Mouse (Mus musculus) mammary gland, adult 2 months (tissue): ENCODE results near the gene Olfr1066. TPM values are rescaled to one million over a fixed set of nuclear protein-coding genes. Genes with fewer than 3 reads are reported as not detected.

Experiments
- polyA plus RNA-seq: library from polyadenylated mRNA; depleted of rRNA; stranded (reverse); fragments of >200 nt; gene quantifications from 2 replicates; pipeline ENCODE4 v1.2.3, GENCODE M21; 2012; ENCODE audit warnings: low replicate concordance; rRNA removed

Olfr1066 gene
- polyA plus RNA-seq, result not detected in 2 replicates

DNA sequence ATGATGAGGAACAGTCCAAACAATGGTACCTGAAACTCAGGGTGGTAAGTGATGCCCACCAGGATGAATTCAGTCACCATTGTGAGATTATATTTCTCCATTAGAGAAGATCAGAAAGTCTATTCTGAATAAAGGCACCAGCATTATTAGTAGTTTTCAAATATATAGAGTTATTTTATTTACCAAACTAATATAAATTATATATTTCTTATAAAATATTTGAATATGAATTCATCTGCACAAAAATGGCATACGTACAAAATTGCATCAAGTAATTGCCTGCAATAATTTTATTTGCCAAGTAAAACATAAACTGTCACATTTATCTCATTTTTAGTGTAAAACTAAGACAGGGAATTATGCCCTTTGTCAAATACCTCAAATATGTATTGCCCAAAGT lies at the start of gene Olfr1066:
Gene Olfr1066, minus strand, starts transcription at position 101 of the 400 bp plus-strand sequence.

GRCm38 (mm10) chr2:86487286-86487685 lies 31.2 kb upstream of the Olfr1066 start, which contains the start of gene Olfr228:
Gene Olfr228 (minus strand): TSS chr2:86487386.

DNA sequence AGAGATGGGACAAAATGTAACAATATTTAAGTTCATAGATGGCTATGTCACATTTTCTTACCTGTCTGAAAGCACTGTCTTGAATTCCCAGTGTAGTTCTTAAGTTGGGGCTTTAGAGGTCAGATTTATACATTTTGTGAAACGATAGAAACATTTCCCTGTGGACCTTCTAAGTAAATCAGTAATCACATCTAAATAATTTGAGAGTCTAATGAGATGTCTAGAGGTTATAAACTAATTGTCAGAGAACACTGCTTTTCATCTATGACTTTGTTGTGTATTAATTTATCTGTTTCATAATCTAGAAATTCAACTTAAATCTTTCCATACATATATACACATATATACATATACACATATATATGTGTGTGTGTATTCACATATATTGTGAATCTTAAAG lies 5.6 kb downstream of the Olfr1066 start, which contains the start of gene Olfr1065:
Gene Olfr1065, minus strand, starts transcription at position 101 of the 400 bp plus-strand sequence.

GRCm38 (mm10) chr2:86426649-86427048 lies 29.4 kb downstream of the Olfr1066 start, which contains the start of gene Olfr1062:
Gene Olfr1062 (minus strand): TSS chr2:86426749.

DNA sequence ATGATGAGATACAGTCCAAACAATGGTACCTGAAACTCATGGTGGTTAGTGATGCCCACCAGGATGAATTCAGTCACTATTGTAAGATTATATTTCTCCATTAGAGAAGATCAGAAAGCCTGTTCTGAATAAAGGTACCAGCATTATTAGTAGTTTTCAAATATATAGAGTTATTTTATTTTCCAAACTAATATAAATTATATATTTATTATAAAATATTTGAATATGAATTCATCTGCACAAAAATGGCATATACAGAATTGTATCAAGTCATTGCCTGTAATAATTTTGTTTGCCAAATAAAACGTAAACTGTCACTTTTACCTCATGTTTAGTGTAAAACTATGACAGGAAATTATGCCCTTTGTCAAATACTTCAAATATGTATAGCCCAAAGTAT lies 42.1 kb downstream of the Olfr1066 start, which contains the start of gene Olfr1061:
Gene Olfr1061, minus strand, starts transcription at position 101 of the 400 bp plus-strand sequence.

Other genes with a start within 250 kb of the Olfr1066 start
- gene Olfr1046, start 237.0 kb downstream of the Olfr1066 start, polyA plus RNA-seq, result not detected in 2 replicates
- gene Olfr1047, start 224.9 kb downstream of the Olfr1066 start, polyA plus RNA-seq, result not detected in 2 replicates
- gene Olfr1048, start 216.0 kb downstream of the Olfr1066 start, polyA plus RNA-seq, result not detected in 2 replicates
- not detected in 2 replicates for gene Olfr1049, start 197.9 kb downstream of the Olfr1066 start, polyA plus RNA-seq
- gene Olfr1051, start 177.2 kb downstream of the Olfr1066 start, polyA plus RNA-seq, result not detected in 2 replicates
- not detected in 2 replicates for gene Olfr1052, start 163.8 kb downstream of the Olfr1066 start, polyA plus RNA-seq
- gene Olfr1053, start 141.0 kb downstream of the Olfr1066 start, polyA plus RNA-seq, result not detected in 2 replicates
- gene Olfr1054, start 120.8 kb downstream of the Olfr1066 start, polyA plus RNA-seq, result not detected in 2 replicates
- gene Olfr1055, start 106.0 kb downstream of the Olfr1066 start, polyA plus RNA-seq, result not detected in 2 replicates
- gene Olfr1056, start 93.8 kb downstream of the Olfr1066 start, polyA plus RNA-seq, result not detected in 2 replicates
- not detected in 2 replicates for gene Olfr1057, start 77.9 kb downstream of the Olfr1066 start, polyA plus RNA-seq
- not detected in 2 replicates for gene Olfr1058, start 67.7 kb downstream of the Olfr1066 start, polyA plus RNA-seq
- gene Olfr1061, start 42.2 kb downstream of the Olfr1066 start, polyA plus RNA-seq, result not detected in 2 replicates
- gene Olfr1062, start 29.5 kb downstream of the Olfr1066 start, polyA plus RNA-seq, result not detected in 2 replicates
- gene Olfr1065, start 5.7 kb downstream of the Olfr1066 start, polyA plus RNA-seq, result not detected in 2 replicates
- gene Olfr228, start 31.1 kb upstream of the Olfr1066 start, polyA plus RNA-seq, result not detected in 2 replicates
- not detected in 2 replicates for gene Olfr1076, start 52.2 kb upstream of the Olfr1066 start, polyA plus RNA-seq
- not detected in 2 replicates for gene Olfr1079, start 86.2 kb upstream of the Olfr1066 start, polyA plus RNA-seq
- not detected in 2 replicates for gene Olfr1080, start 102.0 kb upstream of the Olfr1066 start, polyA plus RNA-seq
- gene Olfr1082, start 142.7 kb upstream of the Olfr1066 start, polyA plus RNA-seq, result not detected in 2 replicates
- gene Olfr1084, start 183.5 kb upstream of the Olfr1066 start, polyA plus RNA-seq, result not detected in 2 replicates
- not detected in 2 replicates for gene Olfr1085, start 205.8 kb upstream of the Olfr1066 start, polyA plus RNA-seq
- gene Olfr1086, start 223.8 kb upstream of the Olfr1066 start, polyA plus RNA-seq, result not detected in 2 replicates
- not detected in 2 replicates for gene Olfr1087, start 242.1 kb upstream of the Olfr1066 start, polyA plus RNA-seq